ENCODE assay signal across 8 mouse cellular contexts in genomic region chr5:44100544-44101230, GRCm38 (mm10). TPM values are rescaled to one million over a fixed set of nuclear protein-coding genes. Genes with fewer than 3 reads are reported as not detected.
DNase-seq lines count a peak whose midpoint lies in the region; ATAC-seq and TF ChIP-seq lines count a peak whose summit lies in the region.

No protein-coding gene starts in this region.

- WGBS in heart, embryonic 13.5 days, result under 1% methylated on average over 42 of the region's 43 CpGs
- 0% methylated on average over 43 of the region's 43 CpGs for WGBS in kidney, embryonic 15.5 days
- WGBS in lung, embryonic 14.5 days, result under 1% methylated on average over 43 of the region's 43 CpGs

- peaks cover 15% of the 10 kb centered on the region for H3K4me1 ChIP-seq in heart, embryonic 13.5 days
- peaks cover 47% of the 10 kb centered on the region for H3K4me1 ChIP-seq in kidney, embryonic 15.5 days
- no peaks in the 10 kb centered on the region; the same call in 1 of the 2 replicates for H3K4me1 ChIP-seq in lung, embryonic 14.5 days (ENCODE audit: insufficient read depth)

- peaks cover 26% of the 10 kb centered on the region for H3K27me3 ChIP-seq in heart, embryonic 13.5 days (replicated peaks)
- H3K27me3 ChIP-seq in kidney, embryonic 15.5 days, result no peaks in the 10 kb centered on the region
- H3K27me3 ChIP-seq in lung, embryonic 14.5 days (ENCODE audit: insufficient read depth, low read length), result 0 out of 2 replicates have a peak, but pooled peaks cover 3% of the 10 kb centered on the region

- peak overlapping the region; percentile 81 for H3K9ac ChIP-seq in heart, embryonic 13.5 days
- H3K9ac ChIP-seq in kidney, embryonic 15.5 days, result peak overlapping the region; percentile 66
- H3K9ac ChIP-seq in lung, embryonic 14.5 days, result peak overlapping the region; percentile 75

- peak overlapping the region; percentile 67 for H3K4me3 ChIP-seq in heart, embryonic 13.5 days
- H3K4me3 ChIP-seq in kidney, embryonic 15.5 days (replicated peaks), result peak overlapping the region; percentile 62
- H3K4me3 ChIP-seq in lung, embryonic 14.5 days (ENCODE audit: low read depth, low read length), result peak overlapping the region; percentile 71

- TF ChIP-seq CTCF in lung, embryonic 14.5 days (IDR thresholded peaks at IDR 0.05; ENCODE audit: low read depth), result 0 out of 2 replicates have a peak, but pooled peaks have one; percentile 14

- H3K36me3 ChIP-seq in heart, embryonic 13.5 days, result no peaks in the 10 kb centered on the region
- no peaks in the 10 kb centered on the region for H3K36me3 ChIP-seq in kidney, embryonic 15.5 days
- H3K36me3 ChIP-seq in lung, embryonic 14.5 days (ENCODE audit: insufficient read depth), result no peaks in the 10 kb centered on the region

- peak; percentile 9 for DNase-seq in thymus, postnatal 14 days
- no peak for DNase-seq in thymus, postnatal 25 days
- peak; percentile 22 to 51 for DNase-seq in cerebellum, postnatal 4 days (ENCODE audit: low spot score in 2 of 2)
- peak; percentile 82 for DNase-seq in lung, embryonic 14.5 days
- DNase-seq in ovary, postnatal 36 days (ENCODE audit: low spot score), result peak; percentile 44

- peak; percentile 52; the same call in 1 of the 2 replicates for ATAC-seq in heart, embryonic 13.5 days (ENCODE audit: extremely low read depth, insufficient number of reproducible peaks, low FRiP score, low TSS enrichment)
- ATAC-seq in kidney, embryonic 15.5 days (replicated peaks; ENCODE audit: low FRiP score), result peak; percentile 64
- peak; percentile 74 for ATAC-seq in lung, embryonic 14.5 days (ENCODE audit: insufficient read depth)
- ATAC-seq in activated CD4-positive, CD25-positive, alpha-beta regulatory T cell, adult 4 months, result no peak

- peak overlapping the region; percentile 51 for H3K27ac ChIP-seq in heart, embryonic 13.5 days (replicated peaks)
- peak overlapping the region; percentile 90 for H3K27ac ChIP-seq in kidney, embryonic 15.5 days
- H3K27ac ChIP-seq in lung, embryonic 14.5 days (ENCODE audit: low read depth), result peak overlapping the region; percentile 88

- H3K4me2 ChIP-seq in heart, embryonic 13.5 days, result peak overlapping the region; percentile 96
- peak overlapping the region; percentile 83 for H3K4me2 ChIP-seq in kidney, embryonic 15.5 days
- peak overlapping the region; percentile 67 for H3K4me2 ChIP-seq in lung, embryonic 14.5 days

- peaks cover 6% of the 10 kb centered on the region for H3K9me3 ChIP-seq in heart, embryonic 13.5 days
- H3K9me3 ChIP-seq in kidney, embryonic 15.5 days (replicated peaks), result no peaks in the 10 kb centered on the region
- H3K9me3 ChIP-seq in lung, embryonic 14.5 days (ENCODE audit: low read depth, low read length), result no peaks in the 10 kb centered on the region

RNA-seq across cellular contexts. Expression of gene Prom1, which starts 1.1 kb away (rescaled TPM):
- 11.7 and 13.7 TPM in 2 replicates for polyA plus RNA-seq in heart, embryonic 13.5 days (2015; fragmentation: Nextera tagmentation; extraction: Ambion mirVana)
- polyA plus RNA-seq in kidney, embryonic 15.5 days (2015; fragmentation: Nextera tagmentation; extraction: Ambion mirVana), result 78.1 and 79.1 TPM in 2 replicates
- polyA plus RNA-seq in lung, embryonic 14.5 days (2014; fragmentation: Nextera tagmentation; extraction: Ambion mirVana), result 58.0 and 60.1 TPM in 2 replicates
- 1 to 10 TPM in 1 of 2 experiments, not detected in 1; 1.3 TPM for polyA plus RNA-seq in activated CD4-positive, CD25-positive, alpha-beta regulatory T cell, adult 4 months (2017; shearing (Covaris generic))
